Comparison of ENCODE assay signal across 8 mouse cellular contexts in genomic region chr11:75677881-75678746, GRCm38 (mm10). TPM values are rescaled to one million over a fixed set of nuclear protein-coding genes. Genes with fewer than 3 reads are reported as not detected.
DNase-seq lines count a peak whose midpoint lies in the region; ATAC-seq and TF ChIP-seq lines count a peak whose summit lies in the region.

No protein-coding gene starts in this region.

- no peaks in the 10 kb centered on the region for H3K9me3 ChIP-seq in heart, embryonic 10.5 days
- no peaks in the 10 kb centered on the region for H3K9me3 ChIP-seq in CH12.LX (replicated peaks; ENCODE audit: low read length)
- no peaks in the 10 kb centered on the region for H3K9me3 ChIP-seq in forebrain, embryonic 15.5 days
- H3K9me3 ChIP-seq in liver, embryonic 15.5 days (replicated peaks) = no peaks in the 10 kb centered on the region

- peak overlapping the region; percentile 43; the same call in 1 of the 2 replicates for H3K9ac ChIP-seq in CH12.LX (ENCODE audit: insufficient read depth, low read depth)
- peak overlapping the region; percentile 37 for H3K9ac ChIP-seq in forebrain, embryonic 15.5 days (replicated peaks)
- peak overlapping the region; percentile 67 for H3K9ac ChIP-seq in liver, embryonic 15.5 days

- DNase-seq in heart, embryonic 10.5 days (ENCODE audit: low spot score) = no peak
- no peak for DNase-seq in heart, adult 9 months (ENCODE audit: low spot score in 2 of 2)
- DNase-seq in CH12.LX (ENCODE audit: extremely low read depth) = no peak
- DNase-seq in spleen, postnatal 36 days (ENCODE audit: low spot score in 2 of 2) = no peak

- H3K27me3 ChIP-seq in heart, embryonic 10.5 days (ENCODE audit: insufficient read depth, poor library complexity, severe bottlenecking) = no peaks in the 10 kb centered on the region
- no peaks in the 10 kb centered on the region for H3K27me3 ChIP-seq in CH12.LX (replicated peaks)
- H3K27me3 ChIP-seq in forebrain, embryonic 15.5 days = no peaks in the 10 kb centered on the region
- H3K27me3 ChIP-seq in liver, embryonic 15.5 days = no peaks in the 10 kb centered on the region

- TF ChIP-seq POLR2A in CH12.LX (IDR thresholded peaks at IDR 0.05; ENCODE audit: low read depth, low read length) = no peak

- TF ChIP-seq EP300 in CH12.LX (IDR thresholded peaks at IDR 0.05; ENCODE audit: low read length) = peak; percentile 56; the same call in 1 of the 2 replicates

- ATAC-seq in forebrain, embryonic 15.5 days (replicated peaks) = no peak; the same call in 1 of the 2 replicates
- no peak for ATAC-seq in liver, embryonic 15.5 days (ENCODE audit: insufficient read depth)
- ATAC-seq in erythroid progenitor cell, adult 5-6 weeks (replicated peaks; ENCODE audit: low FRiP score, poor library complexity, severe bottlenecking) = no peak
- no peak for ATAC-seq in cerebellum, adult (ENCODE audit: insufficient number of reproducible peaks, low FRiP score, low TSS enrichment)

- no peak for TF ChIP-seq RAD21 in CH12.LX (IDR thresholded peaks at IDR 0.05; ENCODE audit: low read depth, low read length)

- peaks cover 39% of the 10 kb centered on the region for H3K79me2 ChIP-seq in CH12.LX (replicated peaks; ENCODE audit: control insufficient read depth, extremely low read depth, insufficient read depth, poor library complexity, severe bottlenecking)

- peaks cover 17% of the 10 kb centered on the region for H3K4me1 ChIP-seq in heart, embryonic 10.5 days
- H3K4me1 ChIP-seq in CH12.LX (ENCODE audit: control insufficient read depth in 1 of 2, insufficient read depth in 2 of 2) = peaks cover 5 to 36% of the 10 kb centered on the region in 2 experiments
- peaks cover 22% of the 10 kb centered on the region for H3K4me1 ChIP-seq in forebrain, embryonic 15.5 days
- H3K4me1 ChIP-seq in liver, embryonic 15.5 days (replicated peaks) = peaks cover 39% of the 10 kb centered on the region

- TF ChIP-seq CTCF in CH12.LX (conservative IDR thresholded peaks at IDR 0.05 in 1 of 2, IDR thresholded peaks at IDR 0.05 in 1 of 2; ENCODE audit: low read depth in 2 of 2, low read length in 2 of 2) = no peak

- H3K4me2 ChIP-seq in CH12.LX (ENCODE audit: insufficient read depth, low read depth, poor library complexity, severe bottlenecking) = peak overlapping the region; percentile 73
- peak overlapping the region; percentile 68 for H3K4me2 ChIP-seq in forebrain, embryonic 15.5 days (replicated peaks)
- H3K4me2 ChIP-seq in liver, embryonic 15.5 days = peak overlapping the region; percentile 83

- peak overlapping the region; percentile 79 for H3K4me3 ChIP-seq in heart, embryonic 10.5 days
- peak overlapping the region; percentile 60 to 96 (median 69) for H3K4me3 ChIP-seq in CH12.LX (replicated peaks in 1 of 3; ENCODE audit: low read depth in 2 of 3, low read length in 2 of 3, poor library complexity in 1 of 3)
- peak overlapping the region; percentile 98 for H3K4me3 ChIP-seq in forebrain, embryonic 15.5 days
- H3K4me3 ChIP-seq in liver, embryonic 15.5 days (replicated peaks) = peak overlapping the region; percentile 97

- peak overlapping the region; percentile 93; the same call in 1 of the 2 replicates for H3K27ac ChIP-seq in heart, embryonic 10.5 days
- H3K27ac ChIP-seq in CH12.LX (ENCODE audit: insufficient read depth, low read depth) = peak overlapping the region; percentile 48; the same call in 1 of the 2 replicates
- H3K27ac ChIP-seq in forebrain, embryonic 15.5 days (replicated peaks) = peak overlapping the region; percentile 59
- H3K27ac ChIP-seq in liver, embryonic 15.5 days (replicated peaks) = peak overlapping the region; percentile 94

- peaks cover 22% of the 10 kb centered on the region for H3K36me3 ChIP-seq in heart, embryonic 10.5 days
- peaks cover 11 to 31% of the 10 kb centered on the region in 2 experiments for H3K36me3 ChIP-seq in CH12.LX (replicated peaks in 1 of 2; ENCODE audit: control insufficient read depth in 1 of 2, insufficient read depth in 1 of 2, low read length in 1 of 2)
- H3K36me3 ChIP-seq in forebrain, embryonic 15.5 days = peaks cover 3% of the 10 kb centered on the region
- H3K36me3 ChIP-seq in liver, embryonic 15.5 days (replicated peaks) = peaks cover 25% of the 10 kb centered on the region

- WGBS in heart, embryonic 10.5 days = 83% methylated on average over 3 of the region's 3 CpGs
- WGBS in forebrain, embryonic 15.5 days = 92% methylated on average over 3 of the region's 3 CpGs
- WGBS in liver, embryonic 15.5 days (ENCODE audit: insufficient replicate concordance) = 84% methylated on average over 3 of the region's 3 CpGs

- in situ Hi-C loops in CH12.LX (cut with MboI; ENCODE audit: low pct_ligation_motif_present, low pct_unique_long_range_greater_than_20kb, low sequenced_read_pairs) = no loop called here

- dilution Hi-C loops in CH12.LX (cut with MboI; ENCODE audit: extremely low pct_ligation_motif_present, extremely low pct_unique_long_range_greater_than_20kb, low sequenced_read_pairs) = no loop called here

TF ChIP-seq in CH12.LX, 34 proteins besides CTCF, POLR2A, EP300 and RAD21 (continues in another document):
- no peak for TF ChIP-seq SIN3A (IDR thresholded peaks at IDR 0.05; ENCODE audit: low read length)
- no peak for TF ChIP-seq MYC (IDR thresholded peaks at IDR 0.05; ENCODE audit: low read depth, low read length)
- no peak for TF ChIP-seq ZC3H11A (IDR thresholded peaks at IDR 0.05; ENCODE audit: low read depth, low read length)
- no peak for TF ChIP-seq PAX5 (IDR thresholded peaks at IDR 0.05; ENCODE audit: low read length)
- no peak for TF ChIP-seq BHLHE40 (IDR thresholded peaks at IDR 0.05; ENCODE audit: low read depth, low read length)
- no peak for TF ChIP-seq IRF4 (IDR thresholded peaks at IDR 0.05; ENCODE audit: low read depth, low read length)
- no peak for TF ChIP-seq POLR2AphosphoS2 (IDR thresholded peaks at IDR 0.05; ENCODE audit: low read depth, low read length)
- TF ChIP-seq ETS1 (conservative IDR thresholded peaks at IDR 0.05; ENCODE audit: low read depth, low read length) = no peak
- peak; percentile 72; the same call in 1 of the 2 replicates for TF ChIP-seq RCOR1 (conservative IDR thresholded peaks at IDR 0.05; ENCODE audit: low read depth, low read length)
- TF ChIP-seq MEF2A (IDR thresholded peaks at IDR 0.05; ENCODE audit: borderline replicate concordance, low read depth, low read length) = no peak
- TF ChIP-seq ZKSCAN1 (IDR thresholded peaks at IDR 0.05; ENCODE audit: borderline replicate concordance, low read depth, low read length) = no peak
- TF ChIP-seq UBTF (IDR thresholded peaks at IDR 0.05; ENCODE audit: low read depth, low read length) = no peak
- no peak for TF ChIP-seq NELFE (IDR thresholded peaks at IDR 0.05; ENCODE audit: low read depth, low read length)
- TF ChIP-seq NRF1 (IDR thresholded peaks at IDR 0.05; ENCODE audit: low read depth, low read length) = no peak
- no peak for TF ChIP-seq MAFK (IDR thresholded peaks at IDR 0.05; ENCODE audit: insufficient replicate concordance, low read length)
- no peak for TF ChIP-seq KAT2A (IDR thresholded peaks at IDR 0.05; ENCODE audit: insufficient replicate concordance, low read length)
- TF ChIP-seq CHD1 (IDR thresholded peaks at IDR 0.05; ENCODE audit: low read depth, low read length) = 0 out of 2 replicates have a peak, but pooled peaks have one; percentile 46

RNA-seq across cellular contexts. Expression of gene Crk, which starts 0.9 kb away (rescaled TPM):
- 110 and 113 TPM in 2 replicates for polyA plus RNA-seq in heart, embryonic 10.5 days (2016; fragmentation: Nextera tagmentation; extraction: Ambion mirVana)
- total RNA-seq in CH12.LX (2012; rRNA removed) (37.8 and 42.2 TPM in 2 replicates), CH12.LX (2014; rRNA removed) (39.9 and 44.3 TPM in 2 replicates)
- polyA plus RNA-seq in CH12.LX (2012; ENCODE audit: insufficient read length, low read depth) = 44.6 and 46.1 TPM in 2 replicates
- 125 and 131 TPM in 2 replicates for polyA plus RNA-seq in forebrain, embryonic 15.5 days (2015; fragmentation: Nextera tagmentation; extraction: Ambion mirVana)
- polyA plus RNA-seq in liver, embryonic 15.5 days (2015; fragmentation: Nextera tagmentation; extraction: Ambion mirVana) = 32.3 and 33.9 TPM in 2 replicates
- 32.1 and 41.5 TPM in 2 replicates for total RNA-seq in erythroid progenitor cell, adult 5-6 weeks (2015; ENCODE audit: low replicate concordance)
- total RNA-seq in erythroid progenitor cell, adult 5-6 weeks (2017; ENCODE audit: low replicate concordance) = 43.8 and 83.8 TPM in 2 replicates

RNA-seq across cellular contexts. Expression of gene Myo1c, which starts 27.8 kb away (rescaled TPM):
- 55.3 and 75.2 TPM in 2 replicates for polyA plus RNA-seq in heart, embryonic 10.5 days (2016; fragmentation: Nextera tagmentation; extraction: Ambion mirVana)
- 41.1 and 47.3 TPM in 2 replicates for total RNA-seq in CH12.LX (2012; rRNA removed)
- total RNA-seq in CH12.LX (2014; rRNA removed) = 21.9 and 24.8 TPM in 2 replicates
- polyA plus RNA-seq in CH12.LX (2012; ENCODE audit: insufficient read length, low read depth) = 46.6 and 52.0 TPM in 2 replicates
- polyA plus RNA-seq in forebrain, embryonic 15.5 days (2015; fragmentation: Nextera tagmentation; extraction: Ambion mirVana) = 9.2 and 11.1 TPM in 2 replicates
- 20.6 and 24.5 TPM in 2 replicates for polyA plus RNA-seq in liver, embryonic 15.5 days (2015; fragmentation: Nextera tagmentation; extraction: Ambion mirVana)
- total RNA-seq in erythroid progenitor cell, adult 5-6 weeks (2015; ENCODE audit: low replicate concordance) = 15.5 and 22.2 TPM in 2 replicates
- total RNA-seq in erythroid progenitor cell, adult 5-6 weeks (2017; ENCODE audit: low replicate concordance) = 17.3 and 21.2 TPM in 2 replicates

RNA-seq across cellular contexts. Expression of gene Inpp5k, which starts 47.3 kb away (rescaled TPM):
- polyA plus RNA-seq in heart, embryonic 10.5 days (2016; fragmentation: Nextera tagmentation; extraction: Ambion mirVana) = 16.9 and 18.7 TPM in 2 replicates
- total RNA-seq in CH12.LX (2012; rRNA removed) (25.5 and 31.2 TPM in 2 replicates), CH12.LX (2014; rRNA removed) (40.7 and 41.9 TPM in 2 replicates)
- 30.5 and 35.6 TPM in 2 replicates for polyA plus RNA-seq in CH12.LX (2012; ENCODE audit: insufficient read length, low read depth)
- 47.2 and 47.4 TPM in 2 replicates for polyA plus RNA-seq in forebrain, embryonic 15.5 days (2015; fragmentation: Nextera tagmentation; extraction: Ambion mirVana)
- 16.0 and 18.3 TPM in 2 replicates for polyA plus RNA-seq in liver, embryonic 15.5 days (2015; fragmentation: Nextera tagmentation; extraction: Ambion mirVana)
- 36.8 and 78.8 TPM in 2 replicates for total RNA-seq in erythroid progenitor cell, adult 5-6 weeks (2015; ENCODE audit: low replicate concordance)
- 38.4 and 46.3 TPM in 2 replicates for total RNA-seq in erythroid progenitor cell, adult 5-6 weeks (2017; ENCODE audit: low replicate concordance)

RNA-seq across cellular contexts. Expression of gene Ywhae, which starts 54.6 kb away (rescaled TPM):
- 870 and 941 TPM in 2 replicates for polyA plus RNA-seq in heart, embryonic 10.5 days (2016; fragmentation: Nextera tagmentation; extraction: Ambion mirVana)
- total RNA-seq in CH12.LX (2012; rRNA removed) (348 and 421 TPM in 2 replicates), CH12.LX (2014; rRNA removed) (129 and 130 TPM in 2 replicates)
- 1,436 and 1,665 TPM in 2 replicates for polyA plus RNA-seq in CH12.LX (2012; ENCODE audit: insufficient read length, low read depth)
- polyA plus RNA-seq in forebrain, embryonic 15.5 days (2015; fragmentation: Nextera tagmentation; extraction: Ambion mirVana) = 1,361 and 1,417 TPM in 2 replicates
- 198 and 218 TPM in 2 replicates for polyA plus RNA-seq in liver, embryonic 15.5 days (2015; fragmentation: Nextera tagmentation; extraction: Ambion mirVana)
- total RNA-seq in erythroid progenitor cell, adult 5-6 weeks (2015; ENCODE audit: low replicate concordance) = 147 and 149 TPM in 2 replicates
- total RNA-seq in erythroid progenitor cell, adult 5-6 weeks (2017; ENCODE audit: low replicate concordance) = 60.1 and 90.8 TPM in 2 replicates
